Mouse (Mus musculus) liver, embryonic 11.5 days (tissue): ENCODE measurements at regions not wholly inside any gene's neighbourhood (a gene's known extent, or its start where the extent isn't known, plus 50 kb on each side); places are given as distances from the start of the nearest gene placed in this dataset.

ENCODE experiments used
- ATAC-seq: fragments of 200-750 bp; cut with Nextera tagmentation; replicated peaks from 2 replicates; pipeline ENCODE4 v1.8.0; 2017; ENCODE audit warnings: moderate number of reproducible peaks, mild to moderate bottlenecking, moderate TSS enrichment, moderate library complexity; ENCODE audit not compliant: low FRiP score
- DNase-seq: peaks from one replicate; pipeline ENCODE4 v3.0.0-alpha.2; 2017; ENCODE audit warnings: low spot score
- H3K27ac ChIP-seq: fragments of 300-500 bp; sonication (generic); 2 replicates; pipeline ENCODE4 v1.5.1; 2014; ENCODE audit warnings: mild to moderate bottlenecking, low read depth, low read length, control low read depth
- H3K27me3 ChIP-seq: fragments of 300-500 bp; sonication (generic); replicated peaks from 2 replicates; pipeline ENCODE4 v1.6.1; 2014; ENCODE audit warnings: low read length, mixed read lengths; ENCODE audit not compliant: control insufficient read depth, insufficient read depth
- H3K36me3 ChIP-seq: fragments of 300-500 bp; sonication (generic); 2 replicates; pipeline ENCODE4 v1.6.1; 2014; ENCODE audit warnings: mild to moderate bottlenecking, low read length, moderate library complexity, mixed read lengths; ENCODE audit not compliant: control insufficient read depth, insufficient read depth
- H3K4me1 ChIP-seq: fragments of 300-500 bp; sonication (generic); replicated peaks from 2 replicates; pipeline ENCODE4 v1.6.1; 2014; ENCODE audit warnings: low read length, mixed read lengths; ENCODE audit not compliant: control insufficient read depth, insufficient read depth
- H3K4me2 ChIP-seq: fragments of 300-500 bp; sonication (generic); 2 replicates; pipeline ENCODE4 v1.6.1; 2014; ENCODE audit warnings: mild to moderate bottlenecking, control low read depth, moderate library complexity
- H3K4me3 ChIP-seq: fragments of 300-500 bp; sonication (generic); 2 replicates; pipeline ENCODE4 v1.5.1; 2014; ENCODE audit warnings: low read depth, low read length, control low read depth
- H3K9ac ChIP-seq: fragments of 300-500 bp; sonication (generic); 2 replicates; pipeline ENCODE4 v1.6.1; 2014; ENCODE audit warnings: low read depth, low read length, control low read depth
- H3K9me3 ChIP-seq: fragments of 300-500 bp; sonication (generic); 2 replicates; pipeline ENCODE4 v1.6.1; 2016; ENCODE audit warnings: low read length, inconsistent platforms, mixed read lengths; ENCODE audit not compliant: control insufficient read depth
- WGBS: fragments of 180-500 bp; shearing (Covaris S2); extraction: QIAGEN DNeasy Blood & Tissue Kit; methylation state at CpG from one replicate; pipeline ENCODE4 v1.1.7; 2014; 5-methylcytosine and 5-hydroxymethylcytosine counted together

- DNase-seq, result peak; percentile 34
- ATAC-seq, result no peak
- no peak overlapping the region for H3K27ac ChIP-seq
- no peak overlapping the region for H3K9ac ChIP-seq
- no peaks in the 10 kb centered on the region for H3K27me3 ChIP-seq
- peaks cover 2% of the 10 kb centered on the region; the same call in 1 of the 2 replicates for H3K4me1 ChIP-seq
- peak overlapping the region; percentile 43 for H3K4me2 ChIP-seq
- peaks cover under 1% of the 10 kb centered on the region; the same call in 1 of the 2 replicates for H3K9me3 ChIP-seq
- 2% methylated on average over 13 of the region's 13 CpGs for WGBS
- no peak overlapping the region for H3K4me3 ChIP-seq
- no peaks in the 10 kb centered on the region for H3K36me3 ChIP-seq
These were observed 145.6 kb upstream of the Zfp507 start for GRCm38 (mm10) chr7:35948389-35948788.

GRCm38 (mm10) chr7:35941086-35941485, 138.3 kb upstream of the Zfp507 start:
- 81% methylated on average over 3 of the region's 3 CpGs for WGBS
- ATAC-seq (no peak), DNase-seq (no peak)
- H3K4me2 ChIP-seq, result no peak overlapping the region
- no peaks in the 10 kb centered on the region for H3K36me3 ChIP-seq
- H3K9me3 ChIP-seq, result no peaks in the 10 kb centered on the region
- H3K9ac ChIP-seq, result no peak overlapping the region
- no peak overlapping the region for H3K27ac ChIP-seq
- H3K27me3 ChIP-seq, result no peaks in the 10 kb centered on the region
- H3K4me3 ChIP-seq, result no peak overlapping the region
- H3K4me1 ChIP-seq, result no peaks in the 10 kb centered on the region

GRCm38 (mm10) chr7:35938123-35938869, 135.5 kb upstream of the Zfp507 start:
- Histone ChIP-seq H3K27ac (no peak overlapping the region), H3K27me3 (no peaks in the 10 kb centered on the region), H3K4me2 (no peak overlapping the region), H3K36me3 (no peaks in the 10 kb centered on the region), H3K4me1 (no peaks in the 10 kb centered on the region), H3K9ac (no peak overlapping the region), H3K9me3 (no peaks in the 10 kb centered on the region), H3K4me3 (no peak overlapping the region)
- WGBS, result 81% methylated on average over 13 of the region's 13 CpGs
- ATAC-seq (no peak), DNase-seq (no peak)

- ATAC-seq (no peak), DNase-seq (no peak)
- no peak overlapping the region for H3K27ac ChIP-seq
- 76% methylated on average over 4 of the region's 4 CpGs for WGBS
- H3K9ac ChIP-seq, result no peak overlapping the region
- peaks cover 2% of the 10 kb centered on the region; the same call in 1 of the 2 replicates for H3K9me3 ChIP-seq
- peaks cover 7% of the 10 kb centered on the region; the same call in 1 of the 2 replicates for H3K27me3 ChIP-seq
- no peak overlapping the region for H3K4me3 ChIP-seq
- no peaks in the 10 kb centered on the region for H3K36me3 ChIP-seq
- no peak overlapping the region for H3K4me2 ChIP-seq
- H3K4me1 ChIP-seq, result no peaks in the 10 kb centered on the region
These were observed 123.9 kb upstream of the Zfp507 start for GRCm38 (mm10) chr7:35926749-35927148.

- DNase-seq (no peak), ATAC-seq (no peak)
- Histone ChIP-seq H3K36me3 (no peaks in the 10 kb centered on the region), H3K4me1 (no peaks in the 10 kb centered on the region), H3K4me2 (no peak overlapping the region), H3K9me3 (peaks cover 2% of the 10 kb centered on the region; the same call in 1 of the 2 replicates), H3K27me3 (peaks cover 7% of the 10 kb centered on the region; the same call in 1 of the 2 replicates), H3K9ac (no peak overlapping the region), H3K4me3 (no peak overlapping the region), H3K27ac (no peak overlapping the region)
- 28% methylated on average over 9 of the region's 9 CpGs for WGBS
These were observed 119.8 kb upstream of the Zfp507 start for GRCm38 (mm10) chr7:35922582-35922981.

GRCm38 (mm10) chr7:35920884-35921283, 118.1 kb upstream of the Zfp507 start:
- Histone ChIP-seq H3K4me1 (no peaks in the 10 kb centered on the region), H3K27ac (no peak overlapping the region), H3K27me3 (peaks cover 7% of the 10 kb centered on the region; the same call in 1 of the 2 replicates), H3K36me3 (no peaks in the 10 kb centered on the region), H3K4me2 (no peak overlapping the region), H3K4me3 (no peak overlapping the region), H3K9me3 (peaks cover 2% of the 10 kb centered on the region; the same call in 1 of the 2 replicates), H3K9ac (no peak overlapping the region)
- no peak for DNase-seq
- ATAC-seq, result no peak
- 47% methylated on average over 9 of the region's 9 CpGs for WGBS

GRCm38 (mm10) chr7:35920194-35920609, 117.4 kb upstream of the Zfp507 start:
- H3K27me3 ChIP-seq, result peaks cover 7% of the 10 kb centered on the region; the same call in 1 of the 2 replicates
- no peak for ATAC-seq
- H3K9ac ChIP-seq, result no peak overlapping the region
- 56% methylated on average over 11 of the region's 11 CpGs for WGBS
- no peak overlapping the region for H3K4me3 ChIP-seq
- no peak for DNase-seq
- no peak overlapping the region for H3K27ac ChIP-seq
- H3K36me3 ChIP-seq, result no peaks in the 10 kb centered on the region
- H3K4me2 ChIP-seq, result no peak overlapping the region
- no peaks in the 10 kb centered on the region for H3K4me1 ChIP-seq
- peaks cover 2% of the 10 kb centered on the region; the same call in 1 of the 2 replicates for H3K9me3 ChIP-seq

- no peaks in the 10 kb centered on the region for H3K4me1 ChIP-seq
- no peak overlapping the region for H3K9ac ChIP-seq
- H3K27ac ChIP-seq, result no peak overlapping the region
- ATAC-seq, result no peak
- H3K4me3 ChIP-seq, result no peak overlapping the region
- H3K9me3 ChIP-seq, result no peaks in the 10 kb centered on the region
- no peak overlapping the region for H3K4me2 ChIP-seq
- no peaks in the 10 kb centered on the region for H3K36me3 ChIP-seq
- DNase-seq, result no peak
- 70% methylated on average over 8 of the region's 8 CpGs for WGBS
- no peaks in the 10 kb centered on the region for H3K27me3 ChIP-seq
These were observed 107.4 kb upstream of the Zfp507 start for GRCm38 (mm10) chr7:35910109-35910706.
